Mouse (Mus musculus): ENCODE results near the gene Clta. TPM values are rescaled to one million over a fixed set of nuclear protein-coding genes. Genes with fewer than 3 reads are reported as not detected.

Clta gene
- total and polyA plus RNA-seq, 2 experiments from 2014 or later: 377 to 579 TPM

DNA sequence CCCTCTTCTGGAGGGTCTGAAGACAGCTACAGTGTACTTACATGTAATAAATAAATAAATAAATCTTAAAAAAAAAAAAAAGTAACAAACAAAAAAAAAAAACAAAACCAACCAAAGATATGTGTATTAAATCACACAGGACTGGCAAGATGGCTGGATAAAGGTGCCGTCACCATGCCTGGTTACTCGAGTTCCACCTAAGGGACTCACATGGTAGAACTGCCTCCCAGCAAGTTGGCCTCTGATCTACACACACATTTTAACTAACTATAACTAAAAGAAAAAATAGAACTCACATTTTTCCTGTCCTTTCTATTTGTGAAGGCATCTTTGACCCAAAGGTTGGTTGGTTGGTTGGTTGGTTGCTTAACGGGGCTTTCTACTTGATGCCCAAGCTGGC is 7.5 kb downstream of the Clta start:
- WGBS: 86% methylated on average over 3 of the region's 3 CpGs
- Histone ChIP-seq H3K27me3 (ENCODE audit: insufficient read depth, low read length) (no peaks in the 10 kb centered on the region), H3K4me3 (ENCODE audit: low read depth, low read length) (peak overlapping the region; percentile 86), H3K27ac (ENCODE audit: low read depth, low read length) (peak overlapping the region; percentile 87), H3K9me3 (ENCODE audit: low read length) (no peaks in the 10 kb centered on the region), H3K9ac (peak overlapping the region; percentile 86), H3K4me2 (ENCODE audit: low read depth) (peak overlapping the region; percentile 69), H3K4me1 (ENCODE audit: insufficient read depth) (peaks cover 15% of the 10 kb centered on the region), H3K36me3 (ENCODE audit: insufficient read depth) (peaks cover 6% of the 10 kb centered on the region; the same call in 1 of the 2 replicates)
- ATAC-seq (no peak), DNase-seq (peak; percentile 6)
- no peak for TF ChIP-seq CTCF (IDR thresholded peaks at IDR 0.05; ENCODE audit: low read depth)

DNA sequence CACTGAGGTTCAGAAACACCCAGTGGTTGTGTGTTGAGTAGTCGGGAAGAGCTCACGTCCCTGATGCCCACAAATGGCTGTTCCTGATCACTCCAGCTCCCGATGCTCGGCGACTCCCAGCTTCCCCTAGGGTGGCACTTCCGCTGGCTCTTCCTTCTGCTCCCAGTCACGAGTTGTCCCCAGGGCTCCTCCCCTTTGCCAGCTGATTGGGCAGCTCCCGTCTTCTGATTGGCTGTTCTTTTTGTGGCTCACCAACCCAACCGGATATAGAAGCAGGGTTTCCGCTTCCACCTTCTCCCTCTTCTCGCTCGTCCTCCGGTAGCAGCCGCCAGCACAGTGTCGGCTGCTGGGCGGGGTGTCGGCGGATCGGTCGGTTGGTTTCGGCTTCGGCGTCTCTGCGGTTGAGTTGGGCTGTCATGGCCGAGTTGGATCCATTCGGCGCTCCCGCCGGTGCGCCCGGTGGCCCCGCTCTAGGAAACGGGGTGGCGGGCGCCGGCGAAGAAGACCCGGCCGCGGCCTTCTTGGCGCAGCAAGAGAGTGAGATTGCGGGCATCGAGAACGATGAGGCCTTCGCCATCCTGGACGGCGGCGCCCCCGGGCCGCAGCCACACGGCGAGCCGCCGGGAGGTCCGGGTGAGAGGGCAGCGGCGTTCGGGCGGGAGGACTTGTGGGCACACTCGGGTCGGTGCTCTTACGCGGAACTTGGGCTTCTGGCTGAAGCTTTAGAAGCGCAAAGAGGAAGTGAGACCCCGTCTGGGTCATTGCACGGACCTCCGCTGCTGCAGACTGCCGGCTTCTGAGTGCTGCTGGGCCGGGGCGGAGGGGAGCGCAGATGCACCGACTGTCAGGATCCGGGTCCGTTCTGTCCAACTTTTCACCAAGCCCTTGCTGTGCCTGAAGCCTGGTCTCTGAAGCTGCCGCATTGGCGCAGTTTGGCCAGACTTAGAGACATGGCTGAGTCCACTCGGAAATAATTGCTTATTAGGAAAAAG is 8.4 kb downstream of the Clta start:
- Histone ChIP-seq H3K4me1 (ENCODE audit: insufficient read depth) (peaks cover 15% of the 10 kb centered on the region), H3K4me3 (ENCODE audit: low read depth, low read length) (peak overlapping the region; percentile 86), H3K9me3 (ENCODE audit: low read length) (no peaks in the 10 kb centered on the region), H3K4me2 (ENCODE audit: low read depth) (peak overlapping the region; percentile 96), H3K27ac (ENCODE audit: low read depth, low read length) (peak overlapping the region; percentile 87), H3K36me3 (ENCODE audit: insufficient read depth) (peaks cover 6% of the 10 kb centered on the region; the same call in 1 of the 2 replicates), H3K9ac (peak overlapping the region; percentile 86), H3K27me3 (ENCODE audit: insufficient read depth, low read length) (no peaks in the 10 kb centered on the region)
- DNase-seq (peak; percentile 95), ATAC-seq (peak; percentile 100)
- no peak for TF ChIP-seq CTCF (IDR thresholded peaks at IDR 0.05; ENCODE audit: low read depth)
- WGBS: 1% methylated on average over 77 of the region's 77 CpGs

DNA sequence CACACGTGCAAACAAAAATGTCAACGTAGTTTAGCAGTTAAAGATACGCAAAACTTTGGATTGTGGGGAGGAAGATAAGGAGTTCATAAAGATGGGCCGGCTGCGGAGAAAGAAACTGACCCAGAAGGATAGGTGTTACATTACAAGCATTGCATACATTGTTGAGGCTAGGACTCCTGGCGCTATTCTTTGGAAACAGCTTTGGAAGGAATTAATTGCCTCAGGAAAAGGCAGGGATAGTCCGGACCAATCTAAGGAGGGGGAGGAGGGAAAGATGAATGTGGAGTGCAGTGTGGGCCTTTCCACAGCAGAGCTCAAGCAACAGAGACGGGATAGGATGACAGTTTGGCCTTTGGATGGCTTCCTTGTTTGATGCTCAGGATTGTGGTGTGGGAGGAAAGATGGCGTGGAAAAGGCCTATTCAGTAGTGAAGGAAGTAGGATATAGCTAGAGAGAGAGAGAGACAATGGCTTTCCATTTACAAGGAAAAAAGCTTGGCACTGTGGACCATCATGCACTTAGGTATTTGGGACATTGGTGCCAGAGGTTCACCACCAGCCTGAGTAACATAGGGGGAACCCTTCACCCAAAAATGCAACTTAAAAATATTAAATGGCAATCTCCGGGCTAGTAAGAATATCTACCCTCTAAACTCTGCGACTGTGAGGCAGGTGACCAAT is 9.3 kb downstream of the Clta start:
- DNase-seq (no peak), ATAC-seq (no peak)
- Histone ChIP-seq H3K4me2 (ENCODE audit: low read depth) (peak overlapping the region; percentile 96), H3K4me3 (ENCODE audit: low read depth, low read length) (peak overlapping the region; percentile 86), H3K4me1 (ENCODE audit: insufficient read depth) (peaks cover 15% of the 10 kb centered on the region), H3K36me3 (ENCODE audit: insufficient read depth) (peaks cover 7% of the 10 kb centered on the region; the same call in 1 of the 2 replicates), H3K27ac (ENCODE audit: low read depth, low read length) (no peak overlapping the region), H3K27me3 (ENCODE audit: insufficient read depth, low read length) (no peaks in the 10 kb centered on the region), H3K9me3 (ENCODE audit: low read length) (no peaks in the 10 kb centered on the region), H3K9ac (peak overlapping the region; percentile 86)
- no peak for TF ChIP-seq CTCF (IDR thresholded peaks at IDR 0.05; ENCODE audit: low read depth)
- 28% methylated on average over 11 of the region's 11 CpGs for WGBS

DNA sequence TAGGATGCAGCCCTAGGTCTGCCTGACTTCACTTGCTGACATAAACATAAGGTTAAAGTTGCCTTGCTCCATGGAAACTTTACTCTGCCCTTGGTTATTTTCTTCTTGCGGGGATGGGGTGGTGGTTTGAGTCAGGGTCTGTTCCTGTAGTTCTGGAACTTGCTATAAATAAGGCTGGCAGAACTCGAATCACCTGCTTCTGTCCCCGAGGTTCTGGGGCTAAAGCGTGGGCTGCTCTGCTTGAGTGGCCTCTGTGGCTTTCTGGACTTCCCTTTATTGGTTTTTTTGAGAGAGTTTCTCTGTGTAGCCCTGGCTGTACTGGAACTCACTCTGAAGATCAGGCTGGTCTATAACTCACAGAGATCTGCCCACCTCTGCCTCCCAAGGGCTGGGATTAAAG is 11.8 kb downstream of the Clta start:
- no peaks in the 10 kb centered on the region for H3K9me3 ChIP-seq (ENCODE audit: low read length)
- no peak overlapping the region for H3K4me3 ChIP-seq (ENCODE audit: low read depth, low read length)
- no peak overlapping the region for H3K4me2 ChIP-seq (ENCODE audit: low read depth)
- no peak overlapping the region for H3K27ac ChIP-seq (ENCODE audit: low read depth, low read length)
- TF ChIP-seq CTCF (IDR thresholded peaks at IDR 0.05; ENCODE audit: low read depth): no peak
- no peak for ATAC-seq
- H3K36me3 ChIP-seq (ENCODE audit: insufficient read depth): peaks cover 32% of the 10 kb centered on the region
- no peak for DNase-seq
- peaks cover 15% of the 10 kb centered on the region for H3K4me1 ChIP-seq (ENCODE audit: insufficient read depth)
- no peaks in the 10 kb centered on the region for H3K27me3 ChIP-seq (ENCODE audit: insufficient read depth, low read length)
- WGBS: 95% methylated on average over 4 of the region's 4 CpGs
- H3K9ac ChIP-seq: no peak overlapping the region

DNA sequence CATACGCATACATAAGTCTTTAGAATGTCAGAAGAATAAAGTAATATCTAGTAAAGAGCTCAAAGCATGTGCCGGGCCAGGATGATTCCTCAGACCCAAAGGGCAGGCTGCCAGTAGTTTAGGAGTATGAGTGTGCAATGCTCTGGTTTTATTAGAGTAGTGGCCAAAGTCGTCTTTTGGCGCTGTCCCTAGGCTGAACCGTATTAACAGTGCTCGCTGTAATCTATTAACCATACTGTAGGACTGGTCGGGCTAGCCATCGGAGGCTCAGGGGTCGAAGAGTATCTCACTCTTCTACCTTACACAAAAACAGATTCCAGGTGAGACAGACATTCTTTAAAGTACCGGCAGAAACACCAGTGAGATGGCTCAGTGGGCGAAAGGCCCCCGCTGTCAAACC is 12.5 kb downstream of the Clta start:
- no peak for TF ChIP-seq CTCF (IDR thresholded peaks at IDR 0.05; ENCODE audit: low read depth)
- Histone ChIP-seq H3K27me3 (ENCODE audit: insufficient read depth, low read length) (no peaks in the 10 kb centered on the region), H3K9ac (no peak overlapping the region), H3K4me3 (ENCODE audit: low read depth, low read length) (no peak overlapping the region), H3K27ac (ENCODE audit: low read depth, low read length) (no peak overlapping the region), H3K9me3 (ENCODE audit: low read length) (no peaks in the 10 kb centered on the region), H3K4me1 (ENCODE audit: insufficient read depth) (peaks cover 15% of the 10 kb centered on the region), H3K36me3 (ENCODE audit: insufficient read depth) (peaks cover 39% of the 10 kb centered on the region), H3K4me2 (ENCODE audit: low read depth) (no peak overlapping the region)
- WGBS: 94% methylated on average over 12 of the region's 12 CpGs
- no peak for DNase-seq
- ATAC-seq: no peak

DNA sequence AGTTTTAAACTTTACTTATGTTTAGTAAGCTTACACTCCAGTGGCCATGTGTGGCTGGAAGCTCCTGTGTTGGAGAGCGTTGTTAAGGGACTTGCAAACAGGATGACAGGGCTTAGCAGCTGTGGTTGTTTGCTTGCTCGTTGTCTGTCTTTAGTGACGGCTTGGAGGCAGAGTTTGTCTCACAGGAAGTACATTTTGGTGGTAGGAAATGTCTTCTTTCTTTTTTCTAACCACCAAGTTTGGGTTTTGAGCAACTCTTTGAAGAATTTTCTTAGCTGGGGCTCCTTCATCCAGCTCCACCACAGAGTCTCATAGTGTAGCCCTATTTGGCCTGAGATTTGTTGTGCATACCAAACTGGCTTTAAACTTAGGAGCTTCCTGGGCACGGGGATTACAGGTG is 18.1 kb downstream of the Clta start:
- H3K27ac ChIP-seq (ENCODE audit: low read depth, low read length): no peak overlapping the region
- H3K36me3 ChIP-seq (ENCODE audit: insufficient read depth): peaks cover 79% of the 10 kb centered on the region
- H3K4me2 ChIP-seq (ENCODE audit: low read depth): no peak overlapping the region
- H3K4me3 ChIP-seq (ENCODE audit: low read depth, low read length): no peak overlapping the region
- no peaks in the 10 kb centered on the region for H3K4me1 ChIP-seq (ENCODE audit: insufficient read depth)
- ATAC-seq (no peak), DNase-seq (no peak)
- H3K9ac ChIP-seq: no peak overlapping the region
- no peak for TF ChIP-seq CTCF (IDR thresholded peaks at IDR 0.05; ENCODE audit: low read depth)
- WGBS: 88% methylated on average over 4 of the region's 4 CpGs
- no peaks in the 10 kb centered on the region for H3K27me3 ChIP-seq (ENCODE audit: insufficient read depth, low read length)
- H3K9me3 ChIP-seq (ENCODE audit: low read length): no peaks in the 10 kb centered on the region

DNA sequence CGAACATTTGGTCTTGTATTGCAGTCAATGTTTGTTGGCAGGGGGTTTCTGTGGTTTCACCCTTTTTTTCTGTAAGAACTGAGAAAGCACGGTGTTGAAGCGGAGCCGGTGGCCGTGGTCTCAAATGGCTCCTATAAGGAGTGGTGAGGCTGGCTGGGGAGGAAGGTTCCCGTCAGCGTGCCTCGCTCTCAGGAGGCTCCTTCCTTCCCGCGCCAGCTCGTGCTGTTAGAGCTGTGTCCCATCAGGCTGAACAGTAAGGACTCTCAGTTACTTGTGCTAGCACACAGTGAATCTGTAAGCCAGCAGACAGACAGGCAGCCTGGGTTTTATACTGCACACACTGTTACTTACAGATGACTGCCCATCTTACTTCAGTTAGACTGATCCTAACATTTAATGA is 18.5 kb downstream of the Clta start:
- no peak for DNase-seq
- no peak for ATAC-seq

More for the DNA sequence above, 18.5 kb downstream of the Clta start:
- Histone ChIP-seq H3K27ac (ENCODE audit: low read depth, low read length) (no peak overlapping the region), H3K4me1 (ENCODE audit: insufficient read depth) (no peaks in the 10 kb centered on the region), H3K27me3 (ENCODE audit: insufficient read depth, low read length) (no peaks in the 10 kb centered on the region), H3K9ac (no peak overlapping the region), H3K36me3 (ENCODE audit: insufficient read depth) (peaks cover 84% of the 10 kb centered on the region), H3K4me3 (ENCODE audit: low read depth, low read length) (no peak overlapping the region), H3K9me3 (ENCODE audit: low read length) (no peaks in the 10 kb centered on the region), H3K4me2 (ENCODE audit: low read depth) (no peak overlapping the region)
- TF ChIP-seq CTCF (IDR thresholded peaks at IDR 0.05; ENCODE audit: low read depth): no peak
- WGBS: 94% methylated on average over 11 of the region's 11 CpGs
